Mouse (Mus musculus) CH12.LX (cell line): ENCODE measurements around the gene Mrgprf. TPM values are rescaled to one million over a fixed set of nuclear protein-coding genes. Genes with fewer than 3 reads are reported as not detected.
A peak's percentile ranks its signal among the peaks of the same experiment; 100 is the strongest.

Experiments used
- DNase-seq: peaks from one replicate; pipeline ENCODE4 v3.0.0-alpha.2; 2013; ENCODE audit errors: extremely low read depth
- H3K27ac ChIP-seq: 2 replicates; pipeline ENCODE4 v1.5.1; 2012; ENCODE audit warnings: low read depth, mild to moderate bottlenecking, control low read depth, moderate library complexity; ENCODE audit not compliant: insufficient read depth
- H3K27me3 ChIP-seq: replicated peaks from 2 replicates; pipeline ENCODE3; 2012; ENCODE audit warnings: inconsistent platforms
- H3K36me3 ChIP-seq, 2 experiments: replicated peaks in 1 of 2; 2 replicates each; pipeline versions ENCODE3 to v1.6.1; 2012; ENCODE audit warnings: inconsistent platforms in 1 of 2, low read length in 1 of 2, mild to moderate bottlenecking in 1 of 2, mixed read lengths in 1 of 2, moderate library complexity in 1 of 2; ENCODE audit not compliant: control insufficient read depth in 1 of 2, insufficient read depth in 1 of 2
- H3K4me1 ChIP-seq, 2 experiments: 2 replicates each; pipeline ENCODE4 v1.6.1; 2012; ENCODE audit warnings: inconsistent platforms in 1 of 2, moderate library complexity in 1 of 2; ENCODE audit not compliant: insufficient read depth in 2 of 2, control insufficient read depth in 1 of 2
- H3K4me2 ChIP-seq: 2 replicates; pipeline ENCODE4 v1.6.1; 2012; ENCODE audit warnings: low read depth, mild to moderate bottlenecking, control low read depth; ENCODE audit not compliant: poor library complexity, insufficient read depth, severe bottlenecking
- H3K4me3 ChIP-seq, 3 experiments: fragments of 150-350 bp in 1 of 3; sonication (generic) in 1 of 3; replicated peaks in 1 of 3; 2 replicates each; pipeline versions ENCODE3 to v1.5.1; 2011 to 2012; ENCODE audit warnings: low read depth in 2 of 3, low read length in 2 of 3, mild to moderate bottlenecking in 2 of 3, moderate library complexity in 2 of 3, control low read depth in 1 of 3, improper control_type of control experiment in 1 of 3, inconsistent platforms in 1 of 3, mixed read lengths in 1 of 3; ENCODE audit not compliant: poor library complexity in 1 of 3
- H3K79me2 ChIP-seq: replicated peaks from 2 replicates; pipeline ENCODE4 v1.6.1; 2012; ENCODE audit warnings: mild to moderate bottlenecking, moderate library complexity; ENCODE audit not compliant: control insufficient read depth, poor library complexity, insufficient read depth, severe bottlenecking; ENCODE audit errors: extremely low read depth
- H3K9ac ChIP-seq: 2 replicates; pipeline ENCODE4 v1.6.1; 2012; ENCODE audit warnings: low read depth, mild to moderate bottlenecking, control low read depth, moderate library complexity; ENCODE audit not compliant: insufficient read depth
- H3K9me3 ChIP-seq: replicated peaks from 2 replicates; pipeline ENCODE3; 2012; ENCODE audit warnings: low read length, inconsistent platforms, mixed read lengths
- BHLHE40 ChIP-seq: IDR thresholded peaks from 2 replicates; pipeline ENCODE4 v1.6.1; 2011; ENCODE audit warnings: mild to moderate bottlenecking, low read depth, low read length, improper control_type of control experiment
- CTCF ChIP-seq, 2 experiments: IDR thresholded peaks in 1 of 2; conservative IDR thresholded peaks in 1 of 2; 2 replicates each; pipeline ENCODE4 v1.5.1; 2011 to 2012; ENCODE audit warnings: low read depth in 2 of 2, low read length in 2 of 2, improper control_type of control experiment in 1 of 2, inconsistent platforms in 1 of 2, mild to moderate bottlenecking in 1 of 2, moderate library complexity in 1 of 2
- EP300 ChIP-seq: IDR thresholded peaks from 2 replicates; pipeline ENCODE4 v1.6.1; 2011; ENCODE audit warnings: low read length, improper control_type of control experiment
- GABPA ChIP-seq: IDR thresholded peaks from 2 replicates; pipeline ENCODE4 v1.6.1; 2012; ENCODE audit warnings: low read depth, low read length, improper control_type of control experiment, inconsistent platforms; ENCODE audit not compliant: insufficient replicate concordance
- IRF4 ChIP-seq: IDR thresholded peaks from 2 replicates; pipeline ENCODE4 v1.6.1; 2014; ENCODE audit warnings: low read depth, mild to moderate bottlenecking, inconsistent platforms, low read length, improper control_type of control experiment
- JUN ChIP-seq: IDR thresholded peaks from 2 replicates; pipeline ENCODE4 v1.6.1; 2011; ENCODE audit warnings: low read depth, mild to moderate bottlenecking, low read length, improper control_type of control experiment, moderate library complexity; ENCODE audit not compliant: insufficient read depth
- KAT2A ChIP-seq: IDR thresholded peaks from 2 replicates; pipeline ENCODE4 v1.6.1; 2012; ENCODE audit warnings: low read length, improper control_type of control experiment, inconsistent platforms; ENCODE audit not compliant: insufficient replicate concordance
- MXI1 ChIP-seq: IDR thresholded peaks from 2 replicates; pipeline ENCODE4 v1.6.1; 2011; ENCODE audit warnings: mild to moderate bottlenecking, low read depth, low read length, improper control_type of control experiment
- NRF1 ChIP-seq: IDR thresholded peaks from 2 replicates; pipeline ENCODE4 v1.6.1; 2014; ENCODE audit warnings: low read depth, mild to moderate bottlenecking, inconsistent platforms, low read length, improper control_type of control experiment, moderate library complexity
- POLR2AphosphoS2 ChIP-seq: IDR thresholded peaks from 2 replicates; pipeline ENCODE4 v1.6.1; 2011; ENCODE audit warnings: low read depth, low read length, improper control_type of control experiment
- RCOR1 ChIP-seq: conservative IDR thresholded peaks from 2 replicates; pipeline ENCODE4 v1.6.1; 2012; ENCODE audit warnings: low read depth, mild to moderate bottlenecking, inconsistent platforms, low read length, improper control_type of control experiment
- SIN3A ChIP-seq: IDR thresholded peaks from 2 replicates; pipeline ENCODE4 v1.6.1; 2012; ENCODE audit warnings: low read length, improper control_type of control experiment, inconsistent platforms
- UBTF ChIP-seq: IDR thresholded peaks from 2 replicates; pipeline ENCODE4 v1.6.1; 2012; ENCODE audit warnings: low read depth, mild to moderate bottlenecking, inconsistent platforms, low read length, improper control_type of control experiment, moderate library complexity
- USF1 ChIP-seq: IDR thresholded peaks from 2 replicates; pipeline ENCODE4 v1.6.1; 2014; ENCODE audit warnings: low read depth, mild to moderate bottlenecking, inconsistent platforms, low read length, improper control_type of control experiment
- USF2 ChIP-seq: conservative IDR thresholded peaks from 2 replicates; pipeline ENCODE4 v1.6.1; 2011; ENCODE audit warnings: low read depth, low read length, improper control_type of control experiment
- ZMIZ1 ChIP-seq: IDR thresholded peaks from 2 replicates; pipeline ENCODE4 v1.6.1; 2012; ENCODE audit warnings: low read depth, mild to moderate bottlenecking, inconsistent platforms, low read length, improper control_type of control experiment
- ZNF384 ChIP-seq: IDR thresholded peaks from 2 replicates; pipeline ENCODE4 v1.6.1; 2012; ENCODE audit warnings: low read depth, low read length, improper control_type of control experiment, inconsistent platforms
- dilution Hi-C: fragments of 300-500 bp; cut with MboI; formaldehyde crosslinking; loops from 2 replicates; pipeline ENCODE4 v1.14.3; 2020; ENCODE audit warnings: low sequenced_read_pairs; ENCODE audit not compliant: extremely low pct_unique_long_range_greater_than_20kb, extremely low pct_ligation_motif_present
- in situ Hi-C: fragments of 300-500 bp; cut with MboI; formaldehyde crosslinking; loops from 3 replicates; pipeline ENCODE4 v1.14.3; 2019; ENCODE audit warnings: low sequenced_read_pairs, low pct_ligation_motif_present, low pct_unique_long_range_greater_than_20kb, mixed read lengths
- polyA plus RNA-seq: library from polyadenylated mRNA; unstranded; fragments of >175 nt; gene quantifications from 2 replicates; pipeline ENCODE4 v1.2.1, GENCODE M21; 2012; ENCODE audit warnings: low read depth; ENCODE audit not compliant: insufficient read length
- total RNA-seq, 2 experiments: library from RNA; depleted of rRNA; stranded (reverse); fragments of 300-350 nt in 1 of 2; fragments of >200 nt in 1 of 2; gene quantifications; 2 replicates each; pipeline ENCODE4 v1.2.3; 2012 to 2014

Gene Mrgprf
- total and polyA plus RNA-seq, 3 experiments = not detected

GRCm38 (mm10) chr7:145307636-145308035 is 7.0 kb downstream of the Mrgprf start:
- H3K4me2 ChIP-seq = no peak overlapping the region
- H3K4me1 ChIP-seq = peaks cover 3 to 14% of the 10 kb centered on the region in 2 experiments; a peak in 3 of 4 replicates
- no peak overlapping the region for H3K4me3 ChIP-seq
- no peaks in the 10 kb centered on the region for H3K9me3 ChIP-seq
- dilution Hi-C loops (no loop called here), in situ Hi-C loops (no loop called here)
- H3K27ac ChIP-seq = no peak overlapping the region
- no peaks in the 10 kb centered on the region for H3K79me2 ChIP-seq
- TF ChIP-seq MXI1 (no peak), ZNF384 (no peak), ZMIZ1 (no peak), USF2 (no peak), RCOR1 (no peak), SIN3A (no peak)
- H3K36me3 ChIP-seq = no peaks in the 10 kb centered on the region
- no peak for DNase-seq
- H3K9ac ChIP-seq = no peak overlapping the region
- H3K27me3 ChIP-seq = peaks cover 84% of the 10 kb centered on the region

GRCm38 (mm10) chr7:145308061-145308675 is 7.5 kb downstream of the Mrgprf start:
- Histone ChIP-seq H3K27me3 (peaks cover 84% of the 10 kb centered on the region), H3K4me2 (no peak overlapping the region), H3K79me2 (no peaks in the 10 kb centered on the region), H3K36me3 (no peaks in the 10 kb centered on the region), H3K4me1 (peaks cover 3 to 14% of the 10 kb centered on the region in 2 experiments; a peak in 3 of 4 replicates), H3K27ac (no peak overlapping the region), H3K9ac (no peak overlapping the region), H3K4me3 (no peak overlapping the region), H3K9me3 (no peaks in the 10 kb centered on the region)
- dilution Hi-C loops (no loop called here), in situ Hi-C loops (no loop called here)
- TF ChIP-seq UBTF (no peak), BHLHE40 (no peak), SIN3A (no peak)
- DNase-seq = no peak

GRCm38 (mm10) chr7:145308866-145309265 is 8.2 kb downstream of the Mrgprf start:
- in situ Hi-C loops = no loop called here
- H3K27me3 ChIP-seq = peaks cover 77% of the 10 kb centered on the region
- no peaks in the 10 kb centered on the region for H3K36me3 ChIP-seq
- H3K27ac ChIP-seq = no peak overlapping the region
- H3K9ac ChIP-seq = no peak overlapping the region
- H3K4me1 ChIP-seq = peaks cover 3 to 14% of the 10 kb centered on the region in 2 experiments; a peak in 3 of 4 replicates
- no peak for TF ChIP-seq EP300
- TF ChIP-seq POLR2AphosphoS2 = no peak
- TF ChIP-seq IRF4 = no peak
- no peak for TF ChIP-seq ZMIZ1
- no peak for TF ChIP-seq NRF1
- TF ChIP-seq GABPA = no peak
- TF ChIP-seq KAT2A = no peak
- no peak for TF ChIP-seq CTCF (conservative IDR thresholded peaks at IDR 0.05 in 1 of 2, IDR thresholded peaks at IDR 0.05 in 1 of 2; ENCODE audit: low read depth in 2 of 2, low read length in 2 of 2)
- TF ChIP-seq RCOR1 = no peak
- no peak for TF ChIP-seq USF1
- no peak for TF ChIP-seq JUN
- no peaks in the 10 kb centered on the region for H3K9me3 ChIP-seq
- no peak overlapping the region for H3K4me3 ChIP-seq
- dilution Hi-C loops = no loop called here
- peak; percentile 5 for DNase-seq
- no peak overlapping the region for H3K4me2 ChIP-seq
- no peaks in the 10 kb centered on the region for H3K79me2 ChIP-seq
